Mouse (Mus musculus): Measurements from ENCODE around the gene Sqstm1. TPM values are rescaled to one million over a fixed set of nuclear protein-coding genes. Genes with fewer than 3 reads are reported as not detected.

The Sqstm1 gene
- polyA plus RNA-seq, 1 experiment from 2014 or later: 426 TPM

- no peak for TF ChIP-seq CTCF (IDR thresholded peaks at IDR 0.05)
- no peak for TF ChIP-seq EP300 (IDR thresholded peaks at IDR 0.05)
- 25% methylated on average over 2 of the region's 2 CpGs for WGBS
- peak overlapping the region; percentile 99 for H3K4me2 ChIP-seq (replicated peaks; ENCODE audit: low read depth, low read length)
- peak overlapping the region; percentile 81 for H3K27ac ChIP-seq (ENCODE audit: low read length)
- H3K9me3 ChIP-seq (ENCODE audit: low read length): no peaks in the 10 kb centered on the region
- H3K4me1 ChIP-seq (ENCODE audit: insufficient read depth, low read depth, low read length): peaks cover 29% of the 10 kb centered on the region; the same call in 1 of the 2 replicates
- H3K9ac ChIP-seq (replicated peaks; ENCODE audit: low read depth): peak overlapping the region; percentile 91; the same call in 1 of the 2 replicates
- H3K4me3 ChIP-seq (ENCODE audit: low read depth, low read length): peak overlapping the region; percentile 71
- H3K36me3 ChIP-seq (ENCODE audit: insufficient read depth, low read length): 0 out of 2 replicates have a peak, but pooled peaks cover under 1% of the 10 kb centered on the region
- no peak for DNase-seq (ENCODE audit: low spot score)
- H3K27me3 ChIP-seq (replicated peaks; ENCODE audit: insufficient read depth, low read length): no peaks in the 10 kb centered on the region
- ATAC-seq: no peak
Observed at GRCm38 (mm10) chr11:50226406-50226805, 15.8 kb upstream of the Sqstm1 start.

- H3K9me3 ChIP-seq (ENCODE audit: low read length): no peaks in the 10 kb centered on the region
- H3K4me1 ChIP-seq (ENCODE audit: insufficient read depth, low read depth, low read length): peaks cover 29% of the 10 kb centered on the region; the same call in 1 of the 2 replicates
- 4% methylated on average over 27 of the region's 34 CpGs for WGBS
- H3K9ac ChIP-seq (replicated peaks; ENCODE audit: low read depth): peak overlapping the region; percentile 91
- H3K4me2 ChIP-seq (replicated peaks; ENCODE audit: low read depth, low read length): peak overlapping the region; percentile 99
- TF ChIP-seq CTCF (IDR thresholded peaks at IDR 0.05) (no peak), EP300 (IDR thresholded peaks at IDR 0.05) (no peak)
- H3K27ac ChIP-seq (ENCODE audit: low read length): peak overlapping the region; percentile 81
- peak; percentile 59 for DNase-seq (ENCODE audit: low spot score)
- H3K4me3 ChIP-seq (ENCODE audit: low read depth, low read length): peak overlapping the region; percentile 71
- H3K36me3 ChIP-seq (ENCODE audit: insufficient read depth, low read length): no peaks in the 10 kb centered on the region
- ATAC-seq: peak; percentile 32
- no peaks in the 10 kb centered on the region for H3K27me3 ChIP-seq (replicated peaks; ENCODE audit: insufficient read depth, low read length)
Observed at GRCm38 (mm10) chr11:50225611-50226378, 15.2 kb upstream of the Sqstm1 start.

DNA sequence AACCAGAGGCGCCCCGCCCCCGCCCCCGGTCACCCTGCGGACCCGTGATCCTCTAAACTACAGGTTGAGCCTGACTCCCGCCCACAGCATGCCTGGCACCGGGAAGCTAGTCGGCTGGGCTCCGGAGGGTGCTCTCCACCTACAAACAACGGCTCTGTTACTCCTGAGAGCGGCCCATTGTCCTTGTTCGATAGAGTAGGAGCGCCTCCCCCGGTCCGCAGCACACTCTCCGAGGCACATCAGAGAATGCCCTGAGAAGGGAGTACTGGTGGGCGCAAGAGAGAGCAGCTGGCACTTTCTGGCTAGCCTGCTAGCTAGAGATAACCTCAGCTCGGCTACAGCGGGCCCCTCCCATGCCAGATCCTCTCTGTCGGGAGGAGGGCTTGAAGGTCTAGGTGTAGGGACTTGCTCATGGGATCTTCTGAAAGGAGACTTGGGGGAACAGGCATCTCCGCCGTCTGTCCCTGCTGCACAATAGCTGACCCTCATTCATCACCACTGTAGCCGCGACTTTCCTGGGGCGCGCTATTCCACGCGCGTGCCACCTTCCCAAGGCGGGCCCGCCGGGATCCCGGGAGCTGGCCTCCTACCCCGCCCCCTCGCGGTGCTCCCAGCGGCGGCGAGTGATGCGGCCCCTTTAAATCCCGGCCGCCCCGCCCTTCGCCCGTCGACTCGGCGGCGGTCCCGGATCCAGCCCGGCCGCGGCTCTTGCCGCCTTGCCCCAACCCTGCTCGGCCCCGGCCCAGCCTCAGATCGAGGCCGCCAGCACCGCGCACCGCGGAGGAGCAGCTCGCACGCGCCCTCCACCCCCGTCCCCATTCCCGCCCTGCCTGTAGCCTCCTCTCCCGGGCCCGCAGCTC, 14.3 kb upstream of the Sqstm1 start:
- under 1% methylated on average over 63 of the region's 70 CpGs for WGBS
- H3K27me3 ChIP-seq (replicated peaks; ENCODE audit: insufficient read depth, low read length): no peaks in the 10 kb centered on the region
- no peaks in the 10 kb centered on the region for H3K9me3 ChIP-seq (ENCODE audit: low read length)
- TF ChIP-seq CTCF (IDR thresholded peaks at IDR 0.05) (peak; percentile 49), EP300 (IDR thresholded peaks at IDR 0.05) (no peak)
- peak overlapping the region; percentile 99 for H3K4me2 ChIP-seq (replicated peaks; ENCODE audit: low read depth, low read length)
- H3K9ac ChIP-seq (replicated peaks; ENCODE audit: low read depth): peak overlapping the region; percentile 91
- ATAC-seq (peak; percentile 88), DNase-seq (ENCODE audit: low spot score) (peak; percentile 92)
- H3K27ac ChIP-seq (ENCODE audit: low read length): peak overlapping the region; percentile 81
- H3K4me3 ChIP-seq (ENCODE audit: low read depth, low read length): peak overlapping the region; percentile 71
- H3K4me1 ChIP-seq (ENCODE audit: insufficient read depth, low read depth, low read length): peaks cover 23% of the 10 kb centered on the region; the same call in 1 of the 2 replicates
- no peaks in the 10 kb centered on the region for H3K36me3 ChIP-seq (ENCODE audit: insufficient read depth, low read length)

DNA sequence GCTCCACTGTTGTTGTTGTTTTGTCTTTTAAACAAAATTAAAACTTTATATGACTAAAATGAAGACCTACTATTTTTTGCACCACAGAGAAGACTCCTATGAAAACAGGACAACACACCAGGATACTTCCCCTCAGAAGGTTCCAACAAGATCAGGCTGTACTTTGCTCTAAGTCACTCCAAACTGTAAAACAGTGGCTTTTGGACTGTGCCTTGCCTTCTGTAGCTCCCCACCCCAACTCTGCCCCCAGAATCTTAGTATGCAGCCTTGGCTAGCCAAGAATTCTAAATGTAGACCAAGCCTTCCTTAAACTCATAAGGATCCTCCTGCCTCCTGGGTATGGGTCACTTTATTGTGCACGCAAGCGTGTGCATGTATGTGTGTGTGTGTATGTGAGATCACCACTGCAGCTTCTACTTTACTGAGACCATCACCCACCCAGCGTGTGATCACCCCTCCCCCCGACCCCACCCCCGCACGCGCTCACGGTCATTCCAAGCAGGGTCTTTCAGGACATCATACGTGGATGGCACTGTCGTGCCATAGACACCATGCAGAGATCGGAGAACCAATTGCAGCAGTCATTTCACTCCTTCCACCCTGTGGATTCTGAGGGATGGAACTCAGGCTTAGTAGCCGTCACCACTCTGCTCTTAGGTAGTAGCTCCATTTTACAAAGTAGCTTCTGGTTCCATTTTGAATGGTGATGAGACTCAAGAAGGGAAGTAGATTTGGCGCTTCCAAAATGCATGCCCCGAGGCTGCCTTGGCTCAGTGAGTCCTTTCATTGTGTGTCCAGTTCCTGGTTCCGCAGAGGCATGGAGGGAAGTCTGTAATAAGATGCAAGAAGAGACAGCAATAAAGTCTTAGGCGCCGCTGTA, 13.4 kb upstream of the Sqstm1 start:
- Histone ChIP-seq H3K36me3 (ENCODE audit: insufficient read depth, low read length) (no peaks in the 10 kb centered on the region), H3K4me2 (replicated peaks; ENCODE audit: low read depth, low read length) (peak overlapping the region; percentile 99), H3K4me3 (ENCODE audit: low read depth, low read length) (peak overlapping the region; percentile 71), H3K27ac (ENCODE audit: low read length) (peak overlapping the region; percentile 81; the same call in 1 of the 2 replicates), H3K4me1 (ENCODE audit: insufficient read depth, low read depth, low read length) (peaks cover 16% of the 10 kb centered on the region; the same call in 1 of the 2 replicates), H3K27me3 (replicated peaks; ENCODE audit: insufficient read depth, low read length) (no peaks in the 10 kb centered on the region), H3K9me3 (ENCODE audit: low read length) (no peaks in the 10 kb centered on the region), H3K9ac (replicated peaks; ENCODE audit: low read depth) (peak overlapping the region; percentile 91; the same call in 1 of the 2 replicates)
- ATAC-seq (no peak), DNase-seq (ENCODE audit: low spot score) (no peak)
- 7% methylated on average over 17 of the region's 17 CpGs for WGBS
- TF ChIP-seq EP300 (IDR thresholded peaks at IDR 0.05) (no peak), CTCF (IDR thresholded peaks at IDR 0.05) (no peak)

- TF ChIP-seq EP300 (IDR thresholded peaks at IDR 0.05): no peak
- no peak for TF ChIP-seq CTCF (IDR thresholded peaks at IDR 0.05)
Observed at GRCm38 (mm10) chr11:50222559-50223276, 12.1 kb upstream of the Sqstm1 start.

More at GRCm38 (mm10) chr11:50222559-50223276, 12.1 kb upstream of the Sqstm1 start:
- Histone ChIP-seq H3K27ac (ENCODE audit: low read length) (no peak overlapping the region), H3K9me3 (ENCODE audit: low read length) (no peaks in the 10 kb centered on the region), H3K36me3 (ENCODE audit: insufficient read depth, low read length) (no peaks in the 10 kb centered on the region), H3K4me1 (ENCODE audit: insufficient read depth, low read depth, low read length) (peaks cover 11% of the 10 kb centered on the region; the same call in 1 of the 2 replicates), H3K27me3 (replicated peaks; ENCODE audit: insufficient read depth, low read length) (no peaks in the 10 kb centered on the region), H3K9ac (replicated peaks; ENCODE audit: low read depth) (no peak overlapping the region), H3K4me3 (ENCODE audit: low read depth, low read length) (no peak overlapping the region), H3K4me2 (replicated peaks; ENCODE audit: low read depth, low read length) (no peak overlapping the region)
- no peak for ATAC-seq
- no peak for DNase-seq (ENCODE audit: low spot score)
- 73% methylated on average over 7 of the region's 7 CpGs for WGBS
